Mouse (Mus musculus) MEL (cell line): ENCODE data around the gene Tcte1.

Source experiments
- CTCF ChIP-seq, 3 experiments: IDR thresholded peaks in 2 of 3; conservative IDR thresholded peaks in 1 of 3; 2 replicates each; pipeline ENCODE4 v1.5.1; 2011 to 2012; ENCODE audit warnings: low read length in 3 of 3, low read depth in 2 of 3, mild to moderate bottlenecking in 2 of 3, improper control_type of control experiment in 1 of 3, inconsistent platforms in 1 of 3, mixed read lengths in 1 of 3, moderate library complexity in 1 of 3; ENCODE audit not compliant: control insufficient read depth in 1 of 3, insufficient read depth in 1 of 3, poor library complexity in 1 of 3, severe bottlenecking in 1 of 3
- EP300 ChIP-seq, 2 experiments: IDR thresholded peaks; 2 replicates each; pipeline ENCODE4 v1.6.1; 2011; ENCODE audit warnings: improper control_type of control experiment in 2 of 2, low read length in 2 of 2, low read depth in 1 of 2, mild to moderate bottlenecking in 1 of 2
- GABPA ChIP-seq: IDR thresholded peaks from 2 replicates; pipeline ENCODE4 v1.6.1; 2012; ENCODE audit warnings: low read depth, mild to moderate bottlenecking, inconsistent platforms, low read length, improper control_type of control experiment, moderate library complexity
- GATA1 ChIP-seq: IDR thresholded peaks from 2 replicates; pipeline ENCODE4 v1.6.1; 2011; ENCODE audit warnings: low read depth, low read length, improper control_type of control experiment
- MEF2A ChIP-seq: IDR thresholded peaks from 2 replicates; pipeline ENCODE4 v1.6.1; 2014; ENCODE audit warnings: low read depth, mild to moderate bottlenecking, inconsistent platforms, low read length, improper control_type of control experiment; ENCODE audit not compliant: poor library complexity, insufficient replicate concordance, severe bottlenecking; ENCODE audit errors: extremely low read depth
- NELFE ChIP-seq: IDR thresholded peaks from 2 replicates; pipeline ENCODE4 v1.6.1; 2011; ENCODE audit warnings: low read depth, low read length, improper control_type of control experiment
- POLR2A ChIP-seq, 2 experiments: IDR thresholded peaks; 2 replicates each; pipeline ENCODE4 v1.6.1; 2011 to 2012; ENCODE audit warnings: low read length in 2 of 2, mild to moderate bottlenecking in 2 of 2, control low read depth in 1 of 2, improper control_type of control experiment in 1 of 2, low read depth in 1 of 2, moderate library complexity in 1 of 2; ENCODE audit not compliant: control insufficient read depth in 1 of 2, insufficient read depth in 1 of 2, poor library complexity in 1 of 2
- POLR2AphosphoS2 ChIP-seq: IDR thresholded peaks from 2 replicates; pipeline ENCODE4 v1.6.1; 2011; ENCODE audit warnings: low read length, improper control_type of control experiment
- TAL1 ChIP-seq: IDR thresholded peaks from 2 replicates; pipeline ENCODE4 v1.6.1; 2012; ENCODE audit warnings: mild to moderate bottlenecking, inconsistent platforms, low read length, moderate library complexity, mixed read lengths

DNA sequence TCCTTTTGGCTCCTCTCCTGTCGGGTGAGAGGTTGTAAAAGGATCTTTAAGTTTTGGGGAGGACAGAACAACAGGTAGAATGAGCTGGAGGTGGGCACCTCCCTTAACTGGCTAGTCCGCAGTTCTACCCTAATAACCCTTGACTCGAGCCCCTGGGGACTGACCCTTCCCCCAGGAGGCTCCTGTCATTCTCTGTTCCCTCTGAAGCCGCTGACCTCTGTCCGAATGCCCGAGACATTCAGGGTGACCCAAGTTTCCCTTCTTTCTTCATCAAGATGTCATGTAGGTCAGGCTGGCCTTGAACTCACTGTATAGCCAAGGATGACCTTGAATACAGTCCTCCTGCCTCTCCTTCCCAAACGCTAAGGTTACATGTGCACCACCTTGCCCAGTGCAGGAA lies 65.1 kb downstream of the Tcte1 start:
- no peak for TF ChIP-seq NELFE
- no peak for TF ChIP-seq MEF2A
- no peak for TF ChIP-seq POLR2A (IDR thresholded peaks at IDR 0.05; ENCODE audit: control insufficient read depth in 1 of 2, insufficient read depth in 1 of 2, low read depth in 1 of 2, low read length in 2 of 2, poor library complexity in 1 of 2)
- no peak for TF ChIP-seq GATA1
- TF ChIP-seq CTCF (IDR thresholded peaks at IDR 0.05 in 2 of 3, conservative IDR thresholded peaks at IDR 0.05 in 1 of 3; ENCODE audit: control insufficient read depth in 1 of 3, insufficient read depth in 1 of 3, low read depth in 2 of 3, low read length in 3 of 3, poor library complexity in 1 of 3, severe bottlenecking in 1 of 3): no peak
- TF ChIP-seq GABPA: no peak
- TF ChIP-seq EP300 (IDR thresholded peaks at IDR 0.05; ENCODE audit: low read depth in 1 of 2, low read length in 2 of 2): no peak
- TF ChIP-seq TAL1: no peak
- no peak for TF ChIP-seq POLR2AphosphoS2
